Mouse (Mus musculus) embryo, embryonic 11 days (tissue): ENCODE data around the gene Ktn1.

ENCODE experiments used
- DNase-seq: peaks from one replicate; pipeline ENCODE4 v3.0.0-alpha.2; 2015

The Ktn1 gene

GRCm38 (mm10) chr14:47756411-47757065 lies 108.3 kb downstream of the Ktn1 start:
- DNase-seq: no peak

DNA sequence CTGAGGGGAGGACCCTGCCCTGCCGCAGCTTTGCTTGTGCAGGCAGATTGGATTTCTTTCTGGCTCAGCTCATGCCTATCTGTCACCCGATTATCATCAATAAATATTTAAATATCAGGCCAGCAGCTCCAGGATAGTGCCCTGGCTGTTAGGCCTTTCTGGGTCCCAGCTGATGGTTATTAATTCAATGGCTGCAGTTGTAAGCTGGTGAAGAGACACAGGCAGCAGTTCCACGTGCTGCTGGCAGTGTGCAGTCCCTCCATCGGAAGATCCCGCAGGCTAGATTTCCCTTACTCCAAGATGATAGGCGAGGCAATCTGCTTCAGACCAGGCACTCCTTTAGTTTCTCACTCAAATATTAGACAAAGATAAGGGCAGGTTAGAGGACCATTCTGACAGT lies 116.9 kb downstream of the Ktn1 start:
- no peak for DNase-seq

- DNase-seq: no peak
Observed at GRCm38 (mm10) chr14:47765796-47766195, 117.5 kb downstream of the Ktn1 start.

DNA sequence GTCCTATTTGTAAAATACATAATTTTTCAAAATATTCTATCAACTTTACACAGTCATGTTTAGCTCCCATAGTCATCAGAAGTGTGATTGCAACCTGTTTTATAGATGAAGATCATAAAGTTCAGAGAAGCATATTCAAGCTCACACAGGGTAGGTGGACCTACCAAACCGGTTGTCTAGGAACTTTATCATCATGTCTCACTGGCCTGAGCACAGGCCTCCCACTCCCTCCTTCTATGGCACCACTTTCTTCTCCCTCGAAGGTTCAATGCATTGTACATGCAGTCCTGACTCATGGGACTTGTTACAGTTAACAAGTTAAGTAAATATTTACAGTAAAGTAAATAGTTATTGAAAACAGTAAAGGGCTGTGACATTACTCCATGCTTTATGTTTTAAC lies 118.1 kb downstream of the Ktn1 start:
- no peak for DNase-seq

- DNase-seq: no peak
Observed at GRCm38 (mm10) chr14:47771496-47771895, 123.2 kb downstream of the Ktn1 start.

- no peak for DNase-seq
Observed at GRCm38 (mm10) chr14:47775543-47775942, 127.3 kb downstream of the Ktn1 start.

GRCm38 (mm10) chr14:47776260-47777035 lies 128.2 kb downstream of the Ktn1 start:
- no peak for DNase-seq

GRCm38 (mm10) chr14:47786112-47786511 lies 137.9 kb downstream of the Ktn1 start:
- DNase-seq: no peak
